Mouse (Mus musculus): Measurements from ENCODE around the gene Cbx6. TPM values are rescaled to one million over a fixed set of nuclear protein-coding genes. Genes with fewer than 3 reads are reported as not detected.

Cbx6 gene
- polyA plus RNA-seq, 1 experiment from 2014 or later = 26.1 TPM

DNA sequence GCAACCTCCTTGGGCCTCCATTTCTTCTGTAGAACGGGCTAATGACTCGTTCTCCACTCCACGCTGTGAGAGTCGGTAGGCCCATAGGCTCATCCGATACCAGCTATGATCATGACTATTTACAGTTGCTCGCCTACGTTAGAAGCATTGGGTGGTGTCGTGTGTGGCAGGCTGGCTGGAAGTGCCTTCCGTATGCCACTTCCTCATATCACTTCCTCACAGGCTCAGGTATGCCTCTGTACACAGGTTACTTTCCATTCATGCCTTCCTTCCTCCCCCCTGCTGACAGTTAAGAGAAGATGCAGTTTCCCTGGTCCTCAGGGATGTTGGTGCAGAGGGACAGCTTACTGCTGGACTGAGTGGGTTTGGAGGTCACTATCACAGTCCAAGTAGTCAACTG lies 41.4 kb downstream of the Cbx6 start:
- no peak for DNase-seq (ENCODE audit: low spot score)
- no peak overlapping the region for H3K4me3 ChIP-seq
- peaks cover 55% of the 10 kb centered on the region for H3K27me3 ChIP-seq (ENCODE audit: insufficient read depth, poor library complexity, severe bottlenecking)
- H3K4me1 ChIP-seq (replicated peaks) = peaks cover 26% of the 10 kb centered on the region
- no peaks in the 10 kb centered on the region for H3K9me3 ChIP-seq
- no peaks in the 10 kb centered on the region for H3K36me3 ChIP-seq
- no peak overlapping the region for H3K27ac ChIP-seq
- 91% methylated on average over 9 of the region's 9 CpGs for WGBS

GRCm38 (mm10) chr15:79792455-79792854 lies 42.0 kb downstream of the Cbx6 start:
- Histone ChIP-seq H3K27me3 (ENCODE audit: insufficient read depth, poor library complexity, severe bottlenecking) (peaks cover 55% of the 10 kb centered on the region), H3K4me1 (replicated peaks) (peaks cover 32% of the 10 kb centered on the region), H3K36me3 (no peaks in the 10 kb centered on the region), H3K27ac (no peak overlapping the region), H3K9me3 (no peaks in the 10 kb centered on the region), H3K4me3 (peak overlapping the region; percentile 11)
- DNase-seq (ENCODE audit: low spot score) = peak; percentile 61
- WGBS = 21% methylated on average over 19 of the region's 19 CpGs

GRCm38 (mm10) chr15:79791502-79791901 lies 43.0 kb downstream of the Cbx6 start:
- H3K27me3 ChIP-seq (ENCODE audit: insufficient read depth, poor library complexity, severe bottlenecking) = peaks cover 57% of the 10 kb centered on the region
- no peak overlapping the region for H3K27ac ChIP-seq
- H3K4me1 ChIP-seq (replicated peaks) = peaks cover 42% of the 10 kb centered on the region
- 4% methylated on average over 12 of the region's 12 CpGs for WGBS
- H3K9me3 ChIP-seq = no peaks in the 10 kb centered on the region
- no peaks in the 10 kb centered on the region for H3K36me3 ChIP-seq
- DNase-seq (ENCODE audit: low spot score) = peak; percentile 75
- no peak overlapping the region for H3K4me3 ChIP-seq

- Histone ChIP-seq H3K9me3 (no peaks in the 10 kb centered on the region), H3K4me1 (replicated peaks) (peaks cover 46% of the 10 kb centered on the region), H3K27me3 (ENCODE audit: insufficient read depth, poor library complexity, severe bottlenecking) (peaks cover 53% of the 10 kb centered on the region), H3K27ac (no peak overlapping the region), H3K36me3 (no peaks in the 10 kb centered on the region), H3K4me3 (no peak overlapping the region)
- WGBS = 85% methylated on average over 6 of the region's 6 CpGs
- DNase-seq (ENCODE audit: low spot score) = no peak
Observed at GRCm38 (mm10) chr15:79790905-79791304, 43.6 kb downstream of the Cbx6 start.

- WGBS = 57% methylated on average over 8 of the region's 8 CpGs
- no peaks in the 10 kb centered on the region for H3K36me3 ChIP-seq
- DNase-seq (ENCODE audit: low spot score) = no peak
- peaks cover 50% of the 10 kb centered on the region for H3K27me3 ChIP-seq (ENCODE audit: insufficient read depth, poor library complexity, severe bottlenecking)
- no peak overlapping the region for H3K27ac ChIP-seq
- peaks cover 48% of the 10 kb centered on the region for H3K4me1 ChIP-seq (replicated peaks)
- H3K4me3 ChIP-seq = no peak overlapping the region
- no peaks in the 10 kb centered on the region for H3K9me3 ChIP-seq
Observed at GRCm38 (mm10) chr15:79790111-79790510, 44.4 kb downstream of the Cbx6 start.

GRCm38 (mm10) chr15:79787815-79788214 lies 46.7 kb downstream of the Cbx6 start:
- Histone ChIP-seq H3K27ac (peak overlapping the region; percentile 74), H3K4me1 (replicated peaks) (peaks cover 41% of the 10 kb centered on the region)

GRCm38 (mm10) chr15:79785056-79785455 lies 49.4 kb downstream of the Cbx6 start:
- 63% methylated on average over 1 of the region's 1 CpGs for WGBS
- Histone ChIP-seq H3K4me1 (replicated peaks) (peaks cover 25% of the 10 kb centered on the region), H3K9me3 (no peaks in the 10 kb centered on the region), H3K27me3 (ENCODE audit: insufficient read depth, poor library complexity, severe bottlenecking) (0 out of 2 replicates have a peak, but pooled peaks cover 4% of the 10 kb centered on the region), H3K27ac (no peak overlapping the region), H3K36me3 (no peaks in the 10 kb centered on the region), H3K4me3 (no peak overlapping the region)
- DNase-seq (ENCODE audit: low spot score) = no peak

More at GRCm38 (mm10) chr15:79787815-79788214, 46.7 kb downstream of the Cbx6 start:
- DNase-seq (ENCODE audit: low spot score) = peak; percentile 17
- Histone ChIP-seq H3K4me3 (no peak overlapping the region), H3K36me3 (no peaks in the 10 kb centered on the region), H3K9me3 (no peaks in the 10 kb centered on the region), H3K27me3 (ENCODE audit: insufficient read depth, poor library complexity, severe bottlenecking) (peaks cover 31% of the 10 kb centered on the region)
- WGBS = 58% methylated on average over 8 of the region's 8 CpGs

GRCm38 (mm10) chr15:79777749-79778148 lies 56.7 kb downstream of the Cbx6 start, which contains the start of gene Dnal4:
Dnal4 (minus strand) TSS chr15:79777849.
- DNase-seq (ENCODE audit: low spot score) = no peak
- H3K36me3 ChIP-seq = no peaks in the 10 kb centered on the region
- peaks cover 26% of the 10 kb centered on the region for H3K4me1 ChIP-seq (replicated peaks)
- no peak within 1 kb of the TSS for H3K4me3 ChIP-seq
- no peaks in the 10 kb centered on the region for H3K27me3 ChIP-seq (ENCODE audit: insufficient read depth, poor library complexity, severe bottlenecking)
- H3K9me3 ChIP-seq = peaks cover 3% of the 10 kb centered on the region; the same call in 1 of the 2 replicates
- no peak within 1 kb of the TSS for H3K27ac ChIP-seq

DNA sequence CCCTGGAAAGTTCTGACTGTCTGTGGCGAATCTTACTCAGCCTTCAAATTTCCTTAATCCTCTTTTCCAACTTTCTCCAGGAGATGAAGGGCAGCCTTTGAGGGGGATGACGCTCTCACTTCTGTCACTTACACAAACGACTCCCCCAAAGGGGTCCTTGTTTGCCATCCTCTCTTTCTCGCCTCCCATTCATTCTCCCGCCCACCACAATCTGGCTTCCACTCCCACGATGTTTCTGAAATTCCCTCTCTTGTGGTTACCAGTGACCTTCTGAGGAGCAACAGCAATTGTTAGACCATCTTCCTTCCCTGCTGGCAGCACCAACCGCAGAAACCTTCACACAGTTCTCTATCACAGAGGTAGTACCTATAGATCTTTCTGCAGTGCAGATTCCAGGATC lies 58.8 kb downstream of the Cbx6 start:
- Histone ChIP-seq H3K36me3 (no peaks in the 10 kb centered on the region), H3K9me3 (peaks cover 3% of the 10 kb centered on the region; the same call in 1 of the 2 replicates), H3K4me1 (replicated peaks) (peaks cover 29% of the 10 kb centered on the region), H3K4me3 (no peak overlapping the region), H3K27me3 (ENCODE audit: insufficient read depth, poor library complexity, severe bottlenecking) (no peaks in the 10 kb centered on the region), H3K27ac (no peak overlapping the region)
- 63% methylated on average over 7 of the region's 7 CpGs for WGBS
- no peak for DNase-seq (ENCODE audit: low spot score)

DNA sequence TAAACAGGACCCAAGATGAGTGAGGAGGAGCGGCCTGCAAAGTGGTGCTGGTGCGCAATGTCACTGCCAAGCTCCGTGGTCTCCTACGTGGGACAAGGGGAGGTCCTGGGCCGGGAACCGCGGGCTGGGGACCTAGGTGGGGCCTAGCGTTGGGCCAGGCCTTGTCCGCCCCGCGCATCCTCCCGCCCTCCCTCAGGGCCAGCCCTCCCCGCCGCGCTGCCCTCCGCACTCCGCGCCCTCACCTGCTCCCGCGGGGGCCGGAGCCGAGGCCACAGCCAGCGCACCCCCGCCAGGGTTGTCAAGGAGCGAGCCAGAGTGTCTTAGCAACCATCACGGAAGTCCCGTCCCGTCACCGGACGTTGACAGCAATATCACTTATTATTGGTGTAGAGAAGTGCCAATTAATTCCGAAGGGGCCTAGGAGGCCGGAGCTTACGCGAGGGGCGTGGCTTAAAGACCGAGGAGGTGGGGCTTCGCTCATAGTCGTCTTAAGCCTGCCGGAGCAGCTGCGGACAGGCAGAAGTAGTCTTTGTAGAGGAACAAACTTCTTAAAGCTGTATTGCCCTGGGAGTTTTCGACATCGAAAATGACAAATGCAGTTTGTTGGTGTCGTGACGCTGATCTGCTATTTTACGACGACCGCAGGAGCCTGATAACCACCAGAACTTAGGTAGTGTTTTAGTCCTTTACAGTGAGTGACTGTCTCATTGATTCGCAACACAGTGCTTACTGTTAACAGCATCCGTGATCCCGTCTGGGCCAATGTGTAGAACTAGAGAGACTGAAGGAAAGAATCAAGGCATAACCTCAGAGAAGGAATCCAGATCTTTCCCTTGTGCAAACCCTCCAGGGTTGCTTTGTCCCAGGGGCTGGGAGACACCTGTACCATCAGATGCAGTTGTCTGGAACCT lies 60.1 kb downstream of the Cbx6 start:
- H3K4me3 ChIP-seq = peak overlapping the region; percentile 74
- WGBS = under 1% methylated on average over 50 of the region's 50 CpGs
- H3K9me3 ChIP-seq = peaks cover 3% of the 10 kb centered on the region; the same call in 1 of the 2 replicates
- H3K36me3 ChIP-seq = no peaks in the 10 kb centered on the region
- H3K4me1 ChIP-seq (replicated peaks) = peaks cover 29% of the 10 kb centered on the region
- peak overlapping the region; percentile 91 for H3K27ac ChIP-seq
- DNase-seq (ENCODE audit: low spot score) = peak; percentile 95
- no peaks in the 10 kb centered on the region for H3K27me3 ChIP-seq (ENCODE audit: insufficient read depth, poor library complexity, severe bottlenecking)

Other genes starting within 250 kb of the Cbx6 start
- 1.2 and 1.5 TPM in 2 replicates for gene Dmc1, start 229.6 kb downstream of the Cbx6 start, polyA plus RNA-seq (2016; fragmentation: Nextera tagmentation; extraction: Ambion mirVana)
- 2.2 and 2.4 TPM in 2 replicates for gene Fam227a, start 175.7 kb downstream of the Cbx6 start, polyA plus RNA-seq (2016; fragmentation: Nextera tagmentation; extraction: Ambion mirVana)
- 71.0 and 91.5 TPM in 2 replicates for gene Cby1, start 175.5 kb downstream of the Cbx6 start, polyA plus RNA-seq (2016; fragmentation: Nextera tagmentation; extraction: Ambion mirVana)
- gene Tomm22, start 163.8 kb downstream of the Cbx6 start, polyA plus RNA-seq (2016; fragmentation: Nextera tagmentation; extraction: Ambion mirVana) = 280 and 301 TPM in 2 replicates
- 18.6 and 20.7 TPM in 2 replicates for gene Josd1, start 146.8 kb downstream of the Cbx6 start, polyA plus RNA-seq (2016; fragmentation: Nextera tagmentation; extraction: Ambion mirVana)
- gene Gtpbp1, start 143.8 kb downstream of the Cbx6 start, polyA plus RNA-seq (2016; fragmentation: Nextera tagmentation; extraction: Ambion mirVana) = 44.7 and 44.8 TPM in 2 replicates
- 2.0 and 5.0 TPM in 2 replicates for gene Sun2, start 92.2 kb downstream of the Cbx6 start, polyA plus RNA-seq (2016; fragmentation: Nextera tagmentation; extraction: Ambion mirVana)
- 68.0 and 83.0 TPM in 2 replicates for gene Dnal4, start 56.8 kb downstream of the Cbx6 start, polyA plus RNA-seq (2016; fragmentation: Nextera tagmentation; extraction: Ambion mirVana)
- gene Nptxr, start 29.9 kb downstream of the Cbx6 start, polyA plus RNA-seq (2016; fragmentation: Nextera tagmentation; extraction: Ambion mirVana) = 2.2 and 4.6 TPM in 2 replicates
- gene Npcd, start 451 bp downstream of the Cbx6 start, polyA plus RNA-seq (2016; fragmentation: Nextera tagmentation; extraction: Ambion mirVana) = 0.14 and 0.17 TPM in 2 replicates
- gene Apobec3, start 57.0 kb upstream of the Cbx6 start, polyA plus RNA-seq (2016; fragmentation: Nextera tagmentation; extraction: Ambion mirVana) = 6.9 and 9.0 TPM in 2 replicates
- 2.4 and 2.9 TPM in 2 replicates for gene Cbx7, start 136.4 kb upstream of the Cbx6 start, polyA plus RNA-seq (2016; fragmentation: Nextera tagmentation; extraction: Ambion mirVana)
- 1.6 and 1.8 TPM in 2 replicates for gene Pdgfb, start 180.3 kb upstream of the Cbx6 start, polyA plus RNA-seq (2016; fragmentation: Nextera tagmentation; extraction: Ambion mirVana)

Data from hindbrain, embryonic 10.5 days (tissue).